Mouse (Mus musculus): Measurements from ENCODE around the gene Trp53rka.

DNA sequence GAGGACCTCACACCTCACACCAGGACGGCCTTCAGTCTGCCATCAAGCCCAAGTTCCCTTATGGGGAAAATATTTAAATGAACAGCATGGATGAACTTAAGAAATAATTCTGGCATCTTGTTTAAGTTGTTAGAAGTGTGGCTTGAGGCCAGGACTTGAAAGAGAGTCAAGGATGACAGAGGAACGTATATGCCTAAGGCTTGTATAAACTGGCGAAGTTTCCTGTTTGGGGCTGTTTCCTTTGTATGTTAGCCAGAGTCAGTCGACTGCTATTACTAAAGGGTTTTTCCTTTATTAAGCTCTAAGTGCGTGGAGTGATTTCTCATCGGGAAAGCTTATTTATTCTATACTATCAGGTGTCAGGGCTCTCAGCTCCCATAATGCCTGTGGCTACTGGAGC lies 5.7 kb upstream of the Trp53rka start:
- TF ChIP-seq POLR2A (IDR thresholded peaks at IDR 0.05; ENCODE audit: borderline replicate concordance, control insufficient read depth, low read depth, low read length), result no peak
- no peak for TF ChIP-seq CTCF (IDR thresholded peaks at IDR 0.05; ENCODE audit: control insufficient read depth, insufficient read depth, low read length)
